In genomic region chr11:75795321-75795636, GRCm38 (mm10) we compare ENCODE assay signal across 10 mouse cellular contexts. TPM values are rescaled to one million over a fixed set of nuclear protein-coding genes. Genes with fewer than 3 reads are reported as not detected.
DNase-seq lines count a peak whose midpoint lies in the region; ATAC-seq and TF ChIP-seq lines count a peak whose summit lies in the region.
"Had no signal": no experiment of that assay in that cellular context is flagged by ENCODE, and none has a peak within 500 bp of the region (broad histone marks: within the 10 kb centered on the region; RNA-seq: fewer than 3 reads in every experiment).

No protein-coding gene starts in this region.

- TF ChIP-seq CTCF in heart, postnatal 0 days (IDR thresholded peaks at IDR 0.05; ENCODE audit: low read depth), result no peak

- TF ChIP-seq EP300 in heart, postnatal 0 days (IDR thresholded peaks at IDR 0.05; ENCODE audit: low read depth), result no peak

- no peak overlapping the region for H3K27ac ChIP-seq in heart, embryonic 12.5 days (ENCODE audit: poor library complexity, severe bottlenecking)
- H3K27ac ChIP-seq in brown adipose tissue, adult 24 weeks (replicated peaks; ENCODE audit: low read depth, low read length), result no peak overlapping the region
- no peak overlapping the region for H3K27ac ChIP-seq in heart, postnatal 0 days (ENCODE audit: low read depth)
- H3K27ac ChIP-seq in midbrain, embryonic 11.5 days (ENCODE audit: low read depth, low read length), result no peak overlapping the region
- H3K27ac ChIP-seq: macrophage had no signal

- intact Hi-C loops in heart, postnatal 25 days (cut with DNase I), result no loop called here

- peak overlapping the region; percentile 36; the same call in 1 of the 2 replicates for H3K9ac ChIP-seq in heart, embryonic 12.5 days
- H3K9ac ChIP-seq in heart, postnatal 0 days (replicated peaks; ENCODE audit: low read depth, low read length), result no peak overlapping the region
- peak overlapping the region; percentile 39 for H3K9ac ChIP-seq in midbrain, embryonic 11.5 days (ENCODE audit: low read length)

- H3K27me3 ChIP-seq in heart, embryonic 12.5 days (replicated peaks), result peaks cover 88% of the 10 kb centered on the region
- H3K27me3 ChIP-seq in heart, postnatal 0 days (ENCODE audit: control insufficient read depth, insufficient read depth, low read length), result peaks cover 59% of the 10 kb centered on the region
- H3K27me3 ChIP-seq in midbrain, embryonic 11.5 days (ENCODE audit: control insufficient read depth, insufficient read depth, low read length), result peaks cover 40% of the 10 kb centered on the region

- peaks cover 8% of the 10 kb centered on the region; the same call in 1 of the 2 replicates for H3K4me1 ChIP-seq in heart, embryonic 12.5 days (replicated peaks)
- no peaks in the 10 kb centered on the region for H3K4me1 ChIP-seq in brown adipose tissue, adult 24 weeks (ENCODE audit: control insufficient read depth, insufficient read depth, insufficient read length, low read length)
- H3K4me1 ChIP-seq in heart, postnatal 0 days (ENCODE audit: control insufficient read depth, insufficient read depth), result no peaks in the 10 kb centered on the region
- H3K4me1 ChIP-seq in midbrain, embryonic 11.5 days (ENCODE audit: control insufficient read depth, insufficient read depth, low read length), result peaks cover 12% of the 10 kb centered on the region; the same call in 1 of the 2 replicates

- 3% methylated on average over 34 of the region's 42 CpGs for WGBS in heart, embryonic 12.5 days
- WGBS in heart, postnatal 0 days, result 2% methylated on average over 32 of the region's 42 CpGs
- WGBS in midbrain, embryonic 11.5 days, result 3% methylated on average over 40 of the region's 42 CpGs

- H3K36me3 ChIP-seq in heart, embryonic 12.5 days, result no peaks in the 10 kb centered on the region
- no peaks in the 10 kb centered on the region for H3K36me3 ChIP-seq in heart, postnatal 0 days (replicated peaks; ENCODE audit: control insufficient read depth, insufficient read depth, low read length)
- H3K36me3 ChIP-seq in midbrain, embryonic 11.5 days (ENCODE audit: control insufficient read depth, insufficient read depth, low read length), result no peaks in the 10 kb centered on the region
- H3K36me3 ChIP-seq: G1E had no signal

- DNase-seq in heart, postnatal 25 days (ENCODE audit: low spot score), result no peak
- no peak for DNase-seq in heart, postnatal 0 days (ENCODE audit: low spot score)
- DNase-seq in midbrain, embryonic 11.5 days (ENCODE audit: low spot score, missing footprints), result no peak
- DNase-seq in spleen, postnatal 10 days (ENCODE audit: low spot score in 2 of 2), result no peak
- no peak for DNase-seq in frontal cortex, postnatal 14 days (ENCODE audit: low spot score in 2 of 2)
- DNase-seq in adipocyte (ENCODE audit: low spot score), result no peak

- peak overlapping the region; percentile 46 for H3K4me3 ChIP-seq in heart, embryonic 12.5 days
- peak overlapping the region; percentile 42; the same call in 1 of the 2 replicates for H3K4me3 ChIP-seq in brown adipose tissue, adult 24 weeks (ENCODE audit: insufficient read depth, low read depth, low read length)
- H3K4me3 ChIP-seq in heart, postnatal 0 days (ENCODE audit: low read depth, low read length), result peak overlapping the region; percentile 48
- H3K4me3 ChIP-seq in midbrain, embryonic 11.5 days (ENCODE audit: low read depth, low read length), result peak overlapping the region; percentile 36

- no peak for ATAC-seq in heart, embryonic 12.5 days (ENCODE audit: insufficient number of reproducible peaks, low FRiP score)
- ATAC-seq in heart, postnatal 0 days (ENCODE audit: insufficient read depth, low read depth), result no peak
- no peak; the same call in 1 of the 2 replicates for ATAC-seq in midbrain, embryonic 11.5 days (ENCODE audit: low FRiP score)

- H3K4me2 ChIP-seq in heart, embryonic 12.5 days, result peak overlapping the region; percentile 66
- peak overlapping the region; percentile 64 for H3K4me2 ChIP-seq in heart, postnatal 0 days (ENCODE audit: low read depth, low read length)
- H3K4me2 ChIP-seq in midbrain, embryonic 11.5 days, result peak overlapping the region; percentile 48

- H3K9me3 ChIP-seq in heart, embryonic 12.5 days (replicated peaks), result no peaks in the 10 kb centered on the region
- no peaks in the 10 kb centered on the region for H3K9me3 ChIP-seq in heart, postnatal 0 days (replicated peaks; ENCODE audit: control insufficient read depth, low read length)
- H3K9me3 ChIP-seq in midbrain, embryonic 11.5 days (ENCODE audit: control insufficient read depth, low read length), result no peaks in the 10 kb centered on the region

RNA-seq across cellular contexts. Expression of gene Doc2b, which starts 0.6 kb away (rescaled TPM):
- 0.08 and 0.15 TPM in 2 replicates for polyA plus RNA-seq in heart, embryonic 12.5 days (2016; fragmentation: Nextera tagmentation; extraction: Ambion mirVana)
- under 1 TPM; 0.14 to 0.42 TPM for total RNA-seq in heart, postnatal 25 days (2021)
- not detected in 2 replicates for polyA plus RNA-seq in brown adipose tissue, adult 24 weeks (2012; ENCODE audit: insufficient read depth, insufficient read length, missing spikeins)
- total RNA-seq in heart, postnatal 0 days (2014; rRNA removed; ENCODE audit: low replicate concordance), result 0.62 TPM in 1 of 2 replicates, not detected in the other
- 0.03 and 0.04 TPM in 2 replicates for polyA plus RNA-seq in heart, postnatal 0 days (2015; fragmentation: Nextera tagmentation; extraction: Ambion mirVana)
- 0.58 and 0.68 TPM in 2 replicates for polyA plus RNA-seq in midbrain, embryonic 11.5 days (2014; fragmentation: Nextera tagmentation; extraction: Ambion mirVana)
- total RNA-seq: G1E had no signal
- polyA plus RNA-seq: G1E, macrophage had no signal
